Mouse (Mus musculus) layer of hippocampus, adult 11-12 months (tissue): ENCODE measurements around the gene Plekho2.

Experiments used
- DNase-seq: peaks from one replicate; pipeline ENCODE4 v3.0.0; 2022; ENCODE audit warnings: low spot score

Plekho2 gene

GRCm38 (mm10) chr9:65552711-65553110, 27.1 kb downstream of the Plekho2 start:
- no peak for DNase-seq

GRCm38 (mm10) chr9:65552141-65552540, 27.7 kb downstream of the Plekho2 start:
- no peak for DNase-seq

GRCm38 (mm10) chr9:65551035-65551434, 28.8 kb downstream of the Plekho2 start:
- no peak for DNase-seq

GRCm38 (mm10) chr9:65550079-65550831, 29.6 kb downstream of the Plekho2 start:
- DNase-seq = no peak

- no peak for DNase-seq
These were observed 30.2 kb downstream of the Plekho2 start for GRCm38 (mm10) chr9:65549643-65550042.

- no peak for DNase-seq
These were observed 30.7 kb downstream of the Plekho2 start for GRCm38 (mm10) chr9:65549139-65549538.

GRCm38 (mm10) chr9:65548311-65548710, 31.5 kb downstream of the Plekho2 start:
- DNase-seq = no peak

GRCm38 (mm10) chr9:65547844-65548243, 32.0 kb downstream of the Plekho2 start:
- DNase-seq = no peak

GRCm38 (mm10) chr9:65547111-65547510, 32.7 kb downstream of the Plekho2 start:
- no peak for DNase-seq

GRCm38 (mm10) chr9:65546413-65546695, 33.5 kb downstream of the Plekho2 start:
- DNase-seq = no peak

- DNase-seq = no peak
These were observed 34.0 kb downstream of the Plekho2 start for GRCm38 (mm10) chr9:65545635-65546412.

GRCm38 (mm10) chr9:65542111-65542524, 37.7 kb downstream of the Plekho2 start:
- DNase-seq = no peak

GRCm38 (mm10) chr9:65541126-65542068, 38.4 kb downstream of the Plekho2 start:
- peak; percentile 54 for DNase-seq

- no peak for DNase-seq
These were observed 40.1 kb downstream of the Plekho2 start for GRCm38 (mm10) chr9:65539697-65540096.

- DNase-seq = no peak
These were observed 41.8 kb downstream of the Plekho2 start for GRCm38 (mm10) chr9:65537901-65538630.

- no peak for DNase-seq
These were observed 43.3 kb downstream of the Plekho2 start for GRCm38 (mm10) chr9:65536491-65536890.

- DNase-seq = no peak
These were observed 43.9 kb downstream of the Plekho2 start for GRCm38 (mm10) chr9:65535789-65536469.

GRCm38 (mm10) chr9:65535191-65535722, 44.6 kb downstream of the Plekho2 start:
- no peak for DNase-seq

GRCm38 (mm10) chr9:65534111-65534510, 45.7 kb downstream of the Plekho2 start:
- DNase-seq = no peak

- DNase-seq = no peak
These were observed 46.9 kb downstream of the Plekho2 start for GRCm38 (mm10) chr9:65532986-65533385.

- no peak for DNase-seq
These were observed 48.6 kb downstream of the Plekho2 start for GRCm38 (mm10) chr9:65531283-65531682.
